Mouse (Mus musculus) bone marrow macrophage, adult 2 months (primary cell): ENCODE results near the gene Abat.

Experiments
- CTCF ChIP-seq: IDR thresholded peaks from 2 replicates; pipeline ENCODE4 v1.5.1; 2012; ENCODE audit warnings: low read depth, mild to moderate bottlenecking, low read length, moderate library complexity
- POLR2A ChIP-seq: IDR thresholded peaks from 2 replicates; pipeline ENCODE4 v1.6.1; 2012; ENCODE audit warnings: mild to moderate bottlenecking, low read depth, low read length, borderline replicate concordance

GRCm38 (mm10) chr16:8509894-8510293, 3.3 kb upstream of the Abat start:
- no peak for TF ChIP-seq POLR2A
- TF ChIP-seq CTCF, result no peak
